Mouse (Mus musculus): ENCODE results near the gene Smim27. TPM values are rescaled to one million over a fixed set of nuclear protein-coding genes. Genes with fewer than 3 reads are reported as not detected.
"Not testable (repeated sequence)": the region's sequence is repeated elsewhere in the genome, so short reads cannot be mapped to it uniquely, and the experiment has no call there.

The Smim27 gene
- total RNA-seq, 2 experiments from 2014 or later, result 12.2 to 13.7 TPM

DNA sequence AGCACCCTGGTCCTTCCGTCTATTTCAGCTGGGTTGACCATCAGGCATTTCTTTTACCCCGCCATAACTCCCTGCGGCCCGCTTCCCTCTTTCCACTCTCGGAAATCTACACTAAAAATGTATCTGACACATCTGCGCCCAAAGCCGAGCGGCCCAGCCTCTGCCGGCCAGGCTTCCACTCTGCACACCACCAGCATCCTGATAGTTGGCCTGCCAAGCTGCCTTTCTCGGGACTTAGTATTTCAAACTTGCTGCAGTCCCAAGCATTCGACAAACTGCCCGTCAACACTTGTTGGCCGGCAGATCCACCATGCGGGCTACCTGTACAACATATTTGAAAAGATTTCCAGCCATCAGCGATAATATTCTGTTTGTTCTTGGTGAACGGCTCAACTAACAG, 544 bp upstream of the Smim27 start:
- Histone ChIP-seq H3K4me3 (peak overlapping the region; percentile 89), H3K27ac (peak overlapping the region; percentile 99)
- DNase-seq (ENCODE audit: low spot score in 2 of 2), result peak in 1 of 2 experiments; percentile 17
- TF ChIP-seq CTCF (conservative IDR thresholded peaks at IDR 0.05), result no peak

DNA sequence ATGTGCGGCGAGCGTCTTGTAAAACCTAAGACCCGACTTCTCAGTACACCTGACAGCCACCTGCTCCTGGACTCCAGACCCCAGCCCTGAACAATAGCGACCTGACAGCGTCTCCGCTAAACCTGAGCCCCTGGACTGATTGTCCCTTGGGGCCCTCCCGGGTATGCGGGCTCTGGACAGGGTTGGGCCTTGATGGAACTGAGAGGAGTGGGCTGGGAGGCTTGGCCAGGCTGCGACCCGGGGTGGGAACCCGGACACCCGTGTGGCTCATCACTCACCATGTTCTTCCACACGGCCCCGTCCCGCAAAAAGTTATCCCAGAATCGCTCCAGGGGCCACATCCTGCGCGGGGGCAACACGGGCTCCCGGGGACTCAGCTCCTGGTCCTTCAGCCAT, 9.5 kb downstream of the Smim27 start:
- TF ChIP-seq CTCF (conservative IDR thresholded peaks at IDR 0.05), result no peak
- H3K4me3 ChIP-seq, result peak overlapping the region; percentile 67
- H3K27ac ChIP-seq, result peak overlapping the region; percentile 93
- DNase-seq (ENCODE audit: low spot score in 2 of 2), result no peak

DNA sequence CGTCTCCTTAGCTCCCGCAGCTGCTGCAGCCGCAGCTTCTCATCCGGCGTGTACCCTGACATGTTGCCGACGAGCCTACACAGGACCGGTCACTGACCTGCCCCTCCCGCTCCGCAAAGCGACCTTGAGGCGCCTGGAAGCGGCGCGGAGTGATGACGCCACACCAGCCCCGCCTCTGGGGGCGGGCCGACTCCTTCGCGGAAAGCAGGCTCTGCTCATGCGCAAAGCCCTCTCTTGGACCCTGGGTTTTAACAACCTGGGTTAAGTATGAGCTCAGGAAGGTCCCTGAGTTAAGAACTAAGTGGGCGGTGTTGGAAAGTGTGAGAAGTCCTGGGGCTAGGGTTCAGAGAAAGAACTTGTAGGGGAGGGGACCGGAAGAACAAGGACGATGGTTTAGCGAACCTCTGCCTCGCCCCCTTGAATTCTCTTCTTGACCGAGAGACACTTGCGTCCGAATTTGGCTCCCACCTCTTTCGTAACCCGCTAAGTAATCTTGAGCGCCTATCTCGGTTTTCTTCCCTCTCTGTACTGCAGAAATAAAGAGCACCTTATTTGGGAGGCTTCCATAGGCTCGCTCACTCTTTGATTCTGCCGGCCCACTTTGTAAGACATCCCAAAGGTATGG, 10.0 kb downstream of the Smim27 start, which contains the start of gene Ndufb6:
TSS of gene Ndufb6 (minus strand) at position 146 of the 625 bp plus-strand sequence.
- TF ChIP-seq CTCF (conservative IDR thresholded peaks at IDR 0.05), result no peak
- Histone ChIP-seq H3K27ac (peak within 1 kb of the TSS; percentile 93), H3K4me3 (peak within 1 kb of the TSS; percentile 67)
- DNase-seq (ENCODE audit: low spot score in 2 of 2), result peak; percentile 90 to 96

DNA sequence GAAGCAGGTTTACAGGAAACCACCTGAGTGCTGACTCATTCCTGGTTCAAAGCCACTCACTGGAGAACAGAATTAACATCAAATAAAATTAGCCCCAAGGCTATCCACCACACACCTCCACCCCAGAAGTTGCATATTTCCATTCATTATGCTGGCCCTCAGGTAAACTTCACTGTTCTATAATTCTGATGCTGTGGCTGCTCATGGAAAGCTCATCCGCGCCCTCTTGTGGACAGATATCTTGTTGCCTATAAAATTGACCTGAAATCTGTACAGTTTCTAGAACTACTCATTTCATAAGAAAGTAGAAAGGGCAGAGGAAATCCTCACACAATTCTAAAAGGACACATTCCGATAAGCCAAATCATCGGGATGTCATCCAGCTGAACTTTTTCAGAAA, 16.2 kb downstream of the Smim27 start:
- no peak overlapping the region for H3K27ac ChIP-seq
- TF ChIP-seq CTCF (conservative IDR thresholded peaks at IDR 0.05), result peak; percentile 89
- DNase-seq (ENCODE audit: low spot score in 2 of 2), result peak; percentile 54 to 78
- H3K4me3 ChIP-seq, result no peak overlapping the region

DNA sequence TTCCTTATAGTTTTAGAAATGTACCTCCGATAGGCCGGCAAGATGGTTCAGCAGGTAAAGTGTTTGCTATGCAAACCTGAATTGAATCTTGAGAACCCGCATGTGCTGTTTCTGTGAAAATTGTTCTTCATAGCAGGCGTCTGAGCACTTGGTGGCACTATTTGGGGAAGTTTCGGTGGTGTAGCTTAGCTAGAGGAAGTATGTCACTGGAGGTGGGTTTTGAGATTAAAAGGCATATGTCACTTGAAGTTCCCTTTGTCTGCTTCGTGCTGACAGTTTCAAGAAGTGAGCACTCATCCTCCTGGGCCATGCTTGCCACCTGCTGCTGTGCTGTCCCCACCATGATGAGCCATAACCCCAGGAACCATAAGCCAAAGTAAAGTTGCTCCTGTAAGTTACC, 18.0 kb downstream of the Smim27 start:
- TF ChIP-seq CTCF (conservative IDR thresholded peaks at IDR 0.05), result no peak
- H3K4me3 ChIP-seq, result no peak overlapping the region
- no peak for DNase-seq (ENCODE audit: low spot score in 2 of 2)
- no peak overlapping the region for H3K27ac ChIP-seq

DNA sequence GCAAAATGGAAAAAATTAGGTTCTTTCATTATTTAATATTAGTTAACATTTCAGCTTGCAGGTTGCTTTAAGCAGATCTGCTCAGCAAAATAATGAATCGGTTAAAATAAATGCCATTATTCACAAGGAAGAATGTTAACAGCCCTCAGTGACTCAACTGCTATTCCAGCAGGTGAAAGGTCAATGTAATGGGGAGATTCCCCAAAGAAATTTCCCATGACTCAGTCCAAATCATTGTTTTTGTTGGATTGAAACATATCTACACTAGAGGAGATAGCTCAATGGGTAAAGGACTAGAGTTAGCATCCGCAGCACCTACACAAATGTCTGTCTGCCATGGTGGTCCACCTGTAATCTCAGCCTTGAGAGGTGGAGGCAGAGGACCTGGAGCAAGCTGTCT, 19.7 kb downstream of the Smim27 start:
- no peak overlapping the region for H3K4me3 ChIP-seq
- TF ChIP-seq CTCF (conservative IDR thresholded peaks at IDR 0.05), result no peak
- H3K27ac ChIP-seq, result no peak overlapping the region
- no peak for DNase-seq (ENCODE audit: low spot score in 2 of 2)

DNA sequence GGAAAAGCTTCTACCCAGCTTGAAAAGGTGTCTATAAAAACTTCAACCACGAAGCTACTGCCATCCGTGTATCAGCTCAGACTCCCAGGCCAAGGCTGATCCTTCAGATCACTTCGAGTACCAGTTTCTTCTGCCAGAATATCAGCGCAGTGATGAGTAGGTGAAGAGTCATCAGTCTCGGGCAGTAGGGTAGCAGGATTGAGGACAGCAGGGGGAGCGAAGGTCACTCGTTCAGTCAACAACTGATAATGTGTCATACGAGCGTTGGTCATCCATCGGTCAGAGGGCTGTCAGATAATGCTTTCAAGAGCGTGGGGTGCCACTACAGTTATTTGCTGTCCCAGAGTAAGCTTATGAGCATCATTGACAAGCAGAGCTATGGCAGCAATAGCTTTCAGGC, 22.1 kb downstream of the Smim27 start:
- not testable (repeated sequence) for DNase-seq (ENCODE audit: low spot score in 2 of 2)

DNA sequence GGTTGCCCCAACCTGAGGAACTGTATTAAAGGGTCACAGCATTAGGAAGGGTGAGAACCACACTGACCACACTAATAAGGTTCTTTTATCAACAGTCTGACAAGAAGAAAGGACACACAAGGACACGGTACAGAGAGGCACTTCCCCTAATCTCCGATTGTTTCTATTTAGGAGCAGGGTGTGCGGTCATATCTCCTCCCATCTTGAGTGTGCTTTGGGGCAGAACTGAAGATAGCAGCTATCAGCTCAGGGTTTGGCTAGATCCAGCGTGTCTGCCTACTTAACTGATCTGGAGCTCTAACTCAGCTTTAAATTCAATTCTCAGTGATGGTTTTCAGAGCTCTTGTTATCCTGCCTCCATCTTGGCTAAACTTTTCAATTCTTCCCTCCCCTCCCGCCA, 29.8 kb downstream of the Smim27 start:
- Histone ChIP-seq H3K4me3 (no peak overlapping the region), H3K27ac (no peak overlapping the region)
- TF ChIP-seq CTCF (conservative IDR thresholded peaks at IDR 0.05), result no peak
- DNase-seq (ENCODE audit: low spot score in 2 of 2), result no peak

More for the DNA sequence above, 22.1 kb downstream of the Smim27 start:
- not testable (repeated sequence) for H3K27ac ChIP-seq, H3K4me3 ChIP-seq

DNA sequence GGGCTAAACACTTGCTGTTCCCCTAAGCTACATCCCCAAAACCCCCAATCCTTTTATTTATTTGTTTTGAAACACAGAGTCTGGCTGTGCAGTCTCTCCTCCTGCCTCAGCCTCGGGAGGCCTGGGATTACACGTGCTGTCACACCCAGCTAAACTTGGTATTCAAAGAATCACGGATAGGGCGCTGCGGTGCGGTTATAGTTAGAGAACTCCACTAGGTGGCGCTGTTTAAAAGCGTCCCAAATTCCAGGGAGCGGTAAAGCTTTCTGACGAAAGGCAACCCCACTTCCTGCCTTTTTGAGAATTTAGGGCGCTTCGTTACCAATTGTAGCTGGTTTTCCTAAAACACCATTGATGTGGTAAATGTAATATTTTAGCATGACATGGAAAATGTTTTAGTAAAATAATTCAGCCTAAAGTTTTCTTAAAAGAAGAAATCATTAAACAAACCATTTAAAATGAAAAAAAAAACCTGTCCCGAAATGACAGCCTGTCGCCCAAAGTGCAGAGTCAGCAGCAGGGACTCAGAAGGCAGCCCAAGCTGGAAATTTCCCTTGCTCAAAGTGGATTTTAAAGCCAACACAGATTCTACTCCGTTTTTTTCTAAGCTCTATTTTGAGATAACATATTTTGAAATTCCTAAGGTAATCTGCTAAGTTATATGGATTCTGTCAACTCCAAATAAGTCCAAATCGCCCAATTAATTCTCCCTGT, 31.9 kb downstream of the Smim27 start:
- Histone ChIP-seq H3K4me3 (peak overlapping the region; percentile 39), H3K27ac (peak overlapping the region; percentile 47; the same call in 1 of the 2 replicates)
- peak; percentile 96 for TF ChIP-seq CTCF (conservative IDR thresholded peaks at IDR 0.05)
- peak; percentile 81 to 88 for DNase-seq (ENCODE audit: low spot score in 2 of 2)

DNA sequence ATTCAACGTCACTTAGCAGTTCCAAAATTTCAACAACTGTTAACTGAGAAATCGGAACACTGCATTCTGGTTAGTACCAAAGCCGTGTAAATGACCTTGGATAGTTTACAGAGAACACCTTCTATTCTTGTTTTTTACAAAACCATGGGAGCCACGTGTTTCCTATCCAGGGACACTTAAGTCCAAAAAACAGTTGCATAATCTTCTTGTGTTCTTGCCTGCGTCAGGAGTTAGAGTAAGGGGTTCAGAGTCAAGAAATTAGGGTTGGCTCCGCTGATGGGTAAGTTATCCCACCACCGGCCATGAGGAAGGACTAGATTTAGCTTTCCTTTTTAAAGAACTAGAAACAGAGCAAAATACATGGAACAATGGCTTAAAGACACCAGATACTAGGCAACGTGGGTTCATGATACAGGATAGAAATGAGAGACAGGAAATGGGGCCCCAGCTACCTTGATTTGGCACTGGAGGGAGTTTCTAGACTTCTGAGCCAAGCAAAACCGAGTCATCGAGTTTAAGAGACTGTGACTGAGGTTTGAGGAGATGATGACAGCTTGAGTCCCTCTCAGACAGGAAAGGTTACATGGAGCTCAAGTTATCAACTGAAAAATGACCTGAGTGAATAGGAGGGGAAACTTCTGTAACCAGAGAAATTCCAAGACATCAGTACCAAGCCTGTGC, 33.2 kb downstream of the Smim27 start:
- no peak overlapping the region for H3K4me3 ChIP-seq
- no peak overlapping the region for H3K27ac ChIP-seq
- TF ChIP-seq CTCF (conservative IDR thresholded peaks at IDR 0.05), result no peak
- no peak for DNase-seq (ENCODE audit: low spot score in 2 of 2)

DNA sequence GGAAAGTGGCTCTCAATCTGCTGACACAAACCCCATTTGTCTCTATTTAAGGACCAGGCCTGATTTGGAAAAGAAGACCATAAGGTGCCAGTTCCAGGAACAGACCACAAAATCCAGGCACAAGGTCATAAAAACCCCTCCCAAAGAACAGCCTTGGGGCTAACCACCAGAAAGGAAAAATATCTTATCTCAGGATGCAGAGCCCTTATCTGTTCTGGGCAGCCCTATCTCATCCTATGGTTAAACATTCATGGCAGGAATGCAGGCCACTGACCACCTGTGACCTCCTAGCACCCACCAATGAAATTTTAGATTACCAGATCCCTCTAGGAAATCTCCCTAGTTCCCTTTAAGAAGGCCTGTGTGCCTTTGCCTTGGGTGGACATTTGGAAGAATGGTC, 40.3 kb downstream of the Smim27 start:
- no peak overlapping the region for H3K4me3 ChIP-seq
- no peak overlapping the region for H3K27ac ChIP-seq
- TF ChIP-seq CTCF (conservative IDR thresholded peaks at IDR 0.05), result no peak
- DNase-seq (ENCODE audit: low spot score in 2 of 2), result no peak

DNA sequence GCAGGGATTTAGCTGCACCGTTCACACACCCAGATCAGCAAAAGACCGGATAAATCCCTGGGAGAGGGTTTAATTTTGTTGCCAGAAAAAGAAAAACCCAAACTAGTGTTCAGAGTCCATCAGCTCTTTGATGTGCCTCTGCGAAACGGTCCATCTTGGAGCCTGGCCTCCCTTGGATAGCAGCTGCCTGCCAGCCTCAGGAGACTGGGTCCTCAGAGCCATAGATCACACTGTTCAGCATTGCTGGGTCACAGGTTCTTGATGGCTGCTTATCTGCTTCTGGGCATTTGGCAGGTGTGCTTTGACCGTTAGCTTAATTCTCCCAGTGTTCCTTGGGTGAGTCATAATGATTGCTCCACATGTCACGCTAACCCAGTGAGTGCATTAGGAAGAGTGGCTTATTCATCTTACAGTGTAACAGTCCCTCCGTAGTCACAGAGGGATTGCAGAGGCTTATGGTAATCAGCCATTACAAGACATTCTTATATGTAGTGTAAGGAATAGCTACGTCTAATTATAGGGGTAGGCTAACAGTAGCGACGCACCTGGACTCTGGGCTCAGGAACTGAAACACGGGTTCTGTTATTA, 41.5 kb downstream of the Smim27 start:
- H3K27ac ChIP-seq, result no peak overlapping the region
- no peak for DNase-seq (ENCODE audit: low spot score in 2 of 2)
- no peak overlapping the region for H3K4me3 ChIP-seq
- TF ChIP-seq CTCF (conservative IDR thresholded peaks at IDR 0.05), result no peak

DNA sequence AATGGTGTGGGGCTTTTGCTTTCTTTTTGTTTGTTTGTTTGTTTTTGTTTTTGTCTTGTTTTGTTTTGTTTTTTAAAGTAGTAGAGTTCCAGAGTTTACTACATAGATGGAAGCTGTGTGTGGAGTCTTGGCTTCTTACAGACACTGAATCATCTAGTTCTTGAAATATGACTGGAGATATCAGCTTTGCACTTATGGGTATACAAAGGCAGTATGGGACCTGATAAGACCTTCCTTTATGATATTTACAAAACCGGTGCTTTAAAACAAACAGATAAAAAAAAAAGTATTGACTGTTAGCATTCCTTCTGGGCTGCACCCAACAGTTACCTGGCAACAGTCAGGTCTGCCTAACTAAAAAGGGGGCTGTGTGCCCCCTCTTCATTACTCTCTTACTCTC, 42.8 kb downstream of the Smim27 start:
- DNase-seq (ENCODE audit: low spot score in 2 of 2), result no peak
- Histone ChIP-seq H3K4me3 (no peak overlapping the region), H3K27ac (no peak overlapping the region)
- no peak for TF ChIP-seq CTCF (conservative IDR thresholded peaks at IDR 0.05)
